Mouse (Mus musculus) cerebellum, adult 2 months (tissue): Measurements from ENCODE around the gene Ube2v1.

ENCODE experiments used
- CTCF ChIP-seq: fragments of 200-500 bp; IDR thresholded peaks from 2 replicates; pipeline ENCODE4 v1.5.1; 2011; ENCODE audit warnings: low read depth, mild to moderate bottlenecking, control low read depth, low read length, moderate library complexity, borderline replicate concordance; ENCODE audit not compliant: insufficient read depth
- POLR2A ChIP-seq: fragments of 200-500 bp; IDR thresholded peaks from 2 replicates; pipeline ENCODE4 v1.6.1; 2011; ENCODE audit warnings: low read length, control low read depth, borderline replicate concordance; ENCODE audit not compliant: insufficient read depth

DNA sequence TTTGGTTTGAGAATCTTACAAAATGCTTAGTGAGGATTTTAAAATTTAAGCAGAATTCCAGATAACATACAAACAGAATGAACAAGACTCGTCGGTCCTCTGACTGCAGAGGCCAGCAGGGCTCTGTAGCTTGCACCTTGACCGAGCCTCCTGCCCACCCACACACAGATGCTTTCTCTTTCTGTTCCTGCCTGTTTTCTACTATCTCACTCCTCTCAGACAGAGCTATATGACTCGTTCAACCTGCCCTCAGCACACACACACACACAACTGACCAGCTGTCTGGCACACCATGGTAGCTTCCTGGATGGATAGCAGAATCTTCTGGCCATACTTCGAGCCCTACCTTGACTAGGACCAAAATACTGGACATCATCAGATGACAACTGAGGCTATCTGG is 8.9 kb downstream of the Ube2v1 start:
- TF ChIP-seq CTCF = no peak
- no peak for TF ChIP-seq POLR2A
